Mouse (Mus musculus): ENCODE data around the gene Cox6b1.

GRCm38 (mm10) chr7:30669229-30669628 lies 43.3 kb upstream of the Cox6b1 start:
- no peak for TF ChIP-seq USF1 (IDR thresholded peaks at IDR 0.05; ENCODE audit: low read depth)
- no peak for TF ChIP-seq E2F4 (IDR thresholded peaks at IDR 0.05; ENCODE audit: insufficient read depth)
- TF ChIP-seq POLR2A (IDR thresholded peaks at IDR 0.05; ENCODE audit: insufficient read length, low read depth): no peak
- TF ChIP-seq TCF12 (IDR thresholded peaks at IDR 0.05; ENCODE audit: insufficient read depth, poor library complexity, severe bottlenecking): no peak
- no peak for TF ChIP-seq MAX (IDR thresholded peaks at IDR 0.05; ENCODE audit: low read depth)
- no peak for TF ChIP-seq CEBPB (IDR thresholded peaks at IDR 0.05; ENCODE audit: insufficient read depth, poor library complexity, severe bottlenecking)
- TF ChIP-seq SRF (IDR thresholded peaks at IDR 0.05; ENCODE audit: control insufficient read depth, insufficient read length, low read depth): no peak
